Mouse (Mus musculus): Measurements from ENCODE around the gene Acvr1b.

- no peak for TF ChIP-seq POLR2A (IDR thresholded peaks at IDR 0.05; ENCODE audit: insufficient read length, low read depth)
- TF ChIP-seq E2F4 (IDR thresholded peaks at IDR 0.05; ENCODE audit: insufficient read depth): no peak
- no peak for TF ChIP-seq TCF3 (IDR thresholded peaks at IDR 0.05; ENCODE audit: insufficient read length, low read depth)
- no peak for TF ChIP-seq MYOD1 (IDR thresholded peaks at IDR 0.05; ENCODE audit: control insufficient read depth in 1 of 3, insufficient read length in 2 of 3, low read depth in 2 of 3)
- no peak for TF ChIP-seq MYOG (IDR thresholded peaks at IDR 0.05; ENCODE audit: control insufficient read depth in 1 of 3, insufficient read depth in 1 of 3, insufficient read length in 2 of 3, low read depth in 2 of 3)
- 0 out of 2 replicates have a peak, but pooled peaks have one; percentile 3 for TF ChIP-seq CEBPB (IDR thresholded peaks at IDR 0.05; ENCODE audit: insufficient read depth, poor library complexity, severe bottlenecking)
- TF ChIP-seq SRF (IDR thresholded peaks at IDR 0.05; ENCODE audit: control insufficient read depth, insufficient read length, low read depth): no peak
- TF ChIP-seq REST (IDR thresholded peaks at IDR 0.05; ENCODE audit: insufficient read depth, insufficient read length): no peak
- no peak for TF ChIP-seq TCF12 (IDR thresholded peaks at IDR 0.05; ENCODE audit: insufficient read depth, poor library complexity, severe bottlenecking)
- TF ChIP-seq MAX (IDR thresholded peaks at IDR 0.05; ENCODE audit: low read depth): no peak
- TF ChIP-seq USF1 (IDR thresholded peaks at IDR 0.05; ENCODE audit: low read depth): no peak
- TF ChIP-seq POLR2AphosphoS2 (IDR thresholded peaks at IDR 0.05; ENCODE audit: insufficient read length, low read depth): no peak
Observed at GRCm38 (mm10) chr15:101176795-101177691, 3.2 kb downstream of the Acvr1b start.

Measured in myocyte (in vitro differentiated cells).